Mouse (Mus musculus): ENCODE data around the gene Mastl. TPM values are rescaled to one million over a fixed set of nuclear protein-coding genes. Genes with fewer than 3 reads are reported as not detected.

Mastl gene
- total and polyA plus RNA-seq, 3 experiments: 8.1 to 14.8 (median 10.7) TPM

- Histone ChIP-seq H3K36me3 (replicated peaks in 1 of 2; ENCODE audit: control insufficient read depth in 1 of 2, insufficient read depth in 1 of 2, low read length in 1 of 2) (peaks cover 32 to 80% of the 10 kb centered on the region in 2 experiments), H3K4me1 (ENCODE audit: control insufficient read depth in 1 of 2, insufficient read depth in 2 of 2) (no peaks in the 10 kb centered on the region), H3K4me3 (replicated peaks in 1 of 3; ENCODE audit: low read depth in 2 of 3, low read length in 2 of 3, poor library complexity in 1 of 3) (no peak overlapping the region), H3K9me3 (replicated peaks; ENCODE audit: low read length) (no peaks in the 10 kb centered on the region), H3K27me3 (replicated peaks) (no peaks in the 10 kb centered on the region), H3K9ac (ENCODE audit: insufficient read depth, low read depth) (no peak overlapping the region), H3K4me2 (ENCODE audit: insufficient read depth, low read depth, poor library complexity, severe bottlenecking) (no peak overlapping the region), H3K27ac (ENCODE audit: insufficient read depth, low read depth) (no peak overlapping the region), H3K79me2 (replicated peaks; ENCODE audit: control insufficient read depth, extremely low read depth, insufficient read depth, poor library complexity, severe bottlenecking) (no peaks in the 10 kb centered on the region)
- TF ChIP-seq ELF1 (IDR thresholded peaks at IDR 0.05; ENCODE audit: low read depth, low read length) (no peak), JUND (conservative IDR thresholded peaks at IDR 0.05; ENCODE audit: low read depth, low read length) (no peak), E2F4 (IDR thresholded peaks at IDR 0.05; ENCODE audit: insufficient replicate concordance, low read depth, low read length) (no peak), GABPA (IDR thresholded peaks at IDR 0.05; ENCODE audit: insufficient replicate concordance, low read depth, low read length) (no peak)
- no peak for DNase-seq (ENCODE audit: extremely low read depth)
- dilution Hi-C loops (cut with MboI; ENCODE audit: extremely low pct_ligation_motif_present, extremely low pct_unique_long_range_greater_than_20kb, low sequenced_read_pairs): no loop called here
- in situ Hi-C loops (cut with MboI; ENCODE audit: low pct_ligation_motif_present, low pct_unique_long_range_greater_than_20kb, low sequenced_read_pairs): no loop called here
Measured at GRCm38 (mm10) chr2:23194366-23194765, 38.5 kb upstream of the Mastl start.

- peaks cover 2 to 13% of the 10 kb centered on the region in 2 experiments; a peak in 2 of 4 replicates for H3K4me1 ChIP-seq (ENCODE audit: control insufficient read depth in 1 of 2, insufficient read depth in 2 of 2)
- H3K9me3 ChIP-seq (replicated peaks; ENCODE audit: low read length): no peaks in the 10 kb centered on the region
- peaks cover 4% of the 10 kb centered on the region for H3K79me2 ChIP-seq (replicated peaks; ENCODE audit: control insufficient read depth, extremely low read depth, insufficient read depth, poor library complexity, severe bottlenecking)
- no peak for TF ChIP-seq ELF1 (IDR thresholded peaks at IDR 0.05; ENCODE audit: low read depth, low read length)
- TF ChIP-seq IRF4 (IDR thresholded peaks at IDR 0.05; ENCODE audit: low read depth, low read length): no peak
- TF ChIP-seq ZC3H11A (IDR thresholded peaks at IDR 0.05; ENCODE audit: low read depth, low read length): no peak
- TF ChIP-seq MYC (IDR thresholded peaks at IDR 0.05; ENCODE audit: low read depth, low read length): 0 out of 2 replicates have a peak, but pooled peaks have one; percentile 42
- no peak for TF ChIP-seq TBP (conservative IDR thresholded peaks at IDR 0.05; ENCODE audit: low read depth, low read length)
- TF ChIP-seq MAZ (IDR thresholded peaks at IDR 0.05; ENCODE audit: low read depth, low read length): no peak
- no peak for TF ChIP-seq NRF1 (IDR thresholded peaks at IDR 0.05; ENCODE audit: low read depth, low read length)
- TF ChIP-seq RCOR1 (conservative IDR thresholded peaks at IDR 0.05; ENCODE audit: low read depth, low read length): no peak
- no peak for TF ChIP-seq PAX5 (IDR thresholded peaks at IDR 0.05; ENCODE audit: low read length)
- TF ChIP-seq CHD2 (IDR thresholded peaks at IDR 0.05; ENCODE audit: low read length): no peak
- peak; percentile 72 for TF ChIP-seq BHLHE40 (IDR thresholded peaks at IDR 0.05; ENCODE audit: low read depth, low read length)
- no peak for TF ChIP-seq SMC3 (IDR thresholded peaks at IDR 0.05; ENCODE audit: low read depth, low read length)
- no peak for TF ChIP-seq GABPA (IDR thresholded peaks at IDR 0.05; ENCODE audit: insufficient replicate concordance, low read depth, low read length)
- peak; percentile 36; the same call in 1 of the 2 replicates for TF ChIP-seq ETS1 (conservative IDR thresholded peaks at IDR 0.05; ENCODE audit: low read depth, low read length)
- in situ Hi-C loops (cut with MboI; ENCODE audit: low pct_ligation_motif_present, low pct_unique_long_range_greater_than_20kb, low sequenced_read_pairs) (no loop called here), dilution Hi-C loops (cut with MboI; ENCODE audit: extremely low pct_ligation_motif_present, extremely low pct_unique_long_range_greater_than_20kb, low sequenced_read_pairs) (no loop called here)
- H3K36me3 ChIP-seq (replicated peaks in 1 of 2; ENCODE audit: control insufficient read depth in 1 of 2, insufficient read depth in 1 of 2, low read length in 1 of 2): peaks cover 35 to 83% of the 10 kb centered on the region in 2 experiments
- no peaks in the 10 kb centered on the region for H3K27me3 ChIP-seq (replicated peaks)
- H3K27ac ChIP-seq (ENCODE audit: insufficient read depth, low read depth): peak overlapping the region; percentile 45
- H3K4me3 ChIP-seq (replicated peaks in 1 of 3; ENCODE audit: low read depth in 2 of 3, low read length in 2 of 3, poor library complexity in 1 of 3): no peak overlapping the region
- DNase-seq (ENCODE audit: extremely low read depth): peak; percentile 60
- H3K9ac ChIP-seq (ENCODE audit: insufficient read depth, low read depth): no peak overlapping the region
- H3K4me2 ChIP-seq (ENCODE audit: insufficient read depth, low read depth, poor library complexity, severe bottlenecking): no peak overlapping the region; the same call in 1 of the 2 replicates
Measured at GRCm38 (mm10) chr2:23172305-23172704, 16.5 kb upstream of the Mastl start.
